Mouse (Mus musculus): Measurements from ENCODE around the gene Tmeff1.

DNA sequence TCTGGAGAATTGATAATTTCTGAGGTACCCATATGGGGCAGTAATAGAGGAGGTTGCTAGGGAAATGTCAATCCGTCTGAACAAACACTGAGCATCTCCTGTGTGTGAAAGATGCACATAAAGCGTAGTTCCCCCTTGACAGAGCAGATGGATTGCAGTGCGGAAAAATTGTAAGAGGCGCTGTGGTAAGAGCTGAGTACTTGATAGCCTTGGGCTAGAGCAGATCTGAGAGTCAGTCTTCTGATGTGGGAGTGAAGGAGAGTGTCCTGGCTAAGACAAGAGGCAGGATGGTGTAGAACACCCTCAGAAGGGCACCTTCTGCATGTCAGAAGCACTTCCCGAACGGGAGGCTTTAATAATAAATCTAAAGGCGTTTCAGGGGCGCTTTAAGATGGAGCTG is 40.8 kb upstream of the Tmeff1 start:
- no peak for TF ChIP-seq ZC3H11A (IDR thresholded peaks at IDR 0.05; ENCODE audit: borderline replicate concordance, low read depth, low read length)
- no peak for TF ChIP-seq ZNF384 (IDR thresholded peaks at IDR 0.05; ENCODE audit: low read depth, low read length)
- no peak for TF ChIP-seq HCFC1 (IDR thresholded peaks at IDR 0.05; ENCODE audit: borderline replicate concordance, insufficient read depth, low read length)
- TF ChIP-seq CHD2 (IDR thresholded peaks at IDR 0.05; ENCODE audit: low read depth, low read length), result no peak
